Mouse (Mus musculus) heart, embryonic 16.5 days (tissue): ENCODE data around the gene 4930412O13Rik. TPM values are rescaled to one million over a fixed set of nuclear protein-coding genes. Genes with fewer than 3 reads are reported as not detected.
A peak's percentile ranks its signal among the peaks of the same experiment; 100 is the strongest.

ENCODE experiments used
- ATAC-seq: fragments of 200-750 bp; cut with Nextera tagmentation; replicated peaks from 2 replicates; pipeline ENCODE4 v1.8.0; 2017; ENCODE audit warnings: moderate number of reproducible peaks; ENCODE audit not compliant: insufficient read depth, low FRiP score; ENCODE audit errors: extremely low read depth
- H3K27ac ChIP-seq: fragments of 300-500 bp; sonication (generic); 2 replicates; pipeline ENCODE4 v1.5.1; 2014; ENCODE audit warnings: mild to moderate bottlenecking, low read length, control low read depth, moderate library complexity
- H3K27me3 ChIP-seq: fragments of 300-500 bp; sonication (generic); 2 replicates; pipeline ENCODE4 v1.6.1; 2014; ENCODE audit warnings: low read length, mixed read lengths; ENCODE audit not compliant: control insufficient read depth, insufficient read depth
- H3K36me3 ChIP-seq: fragments of 300-500 bp; sonication (generic); 2 replicates; pipeline ENCODE4 v1.6.1; 2014; ENCODE audit not compliant: control insufficient read depth, insufficient read depth
- H3K4me1 ChIP-seq: fragments of 300-500 bp; sonication (generic); 2 replicates; pipeline ENCODE4 v1.6.1; 2014; ENCODE audit warnings: low read length, mixed read lengths; ENCODE audit not compliant: control insufficient read depth, insufficient read depth
- H3K4me2 ChIP-seq: fragments of 300-500 bp; sonication (generic); 2 replicates; pipeline ENCODE4 v1.6.1; 2014; ENCODE audit warnings: low read depth, mild to moderate bottlenecking, control low read depth, low read length
- H3K4me3 ChIP-seq: fragments of 300-500 bp; sonication (generic); 2 replicates; pipeline ENCODE4 v1.5.1; 2014; ENCODE audit warnings: mild to moderate bottlenecking, control low read depth, low read length
- H3K9ac ChIP-seq: fragments of 300-500 bp; sonication (generic); 2 replicates; pipeline ENCODE4 v1.6.1; 2014; ENCODE audit warnings: low read length, control low read depth
- H3K9me3 ChIP-seq: fragments of 300-500 bp; sonication (generic); replicated peaks from 2 replicates; pipeline ENCODE4 v1.6.1; 2016; ENCODE audit warnings: low read length; ENCODE audit not compliant: control insufficient read depth
- WGBS: fragments of 180-500 bp; shearing (Covaris S2); extraction: QIAGEN DNeasy Blood & Tissue Kit; methylation state at CpG from one replicate; pipeline ENCODE4 v1.1.7; 2014; 5-methylcytosine and 5-hydroxymethylcytosine counted together
- polyA plus RNA-seq: library from polyadenylated mRNA; unstranded; fragments of >200 nt; fragmentation: Nextera tagmentation; extraction: Ambion mirVana; gene quantifications from 2 replicates; pipeline ENCODE4 v1.2.1, GENCODE M21; 2015

The 4930412O13Rik gene
- polyA plus RNA-seq, 1 experiment from 2014 or later, result not detected

DNA sequence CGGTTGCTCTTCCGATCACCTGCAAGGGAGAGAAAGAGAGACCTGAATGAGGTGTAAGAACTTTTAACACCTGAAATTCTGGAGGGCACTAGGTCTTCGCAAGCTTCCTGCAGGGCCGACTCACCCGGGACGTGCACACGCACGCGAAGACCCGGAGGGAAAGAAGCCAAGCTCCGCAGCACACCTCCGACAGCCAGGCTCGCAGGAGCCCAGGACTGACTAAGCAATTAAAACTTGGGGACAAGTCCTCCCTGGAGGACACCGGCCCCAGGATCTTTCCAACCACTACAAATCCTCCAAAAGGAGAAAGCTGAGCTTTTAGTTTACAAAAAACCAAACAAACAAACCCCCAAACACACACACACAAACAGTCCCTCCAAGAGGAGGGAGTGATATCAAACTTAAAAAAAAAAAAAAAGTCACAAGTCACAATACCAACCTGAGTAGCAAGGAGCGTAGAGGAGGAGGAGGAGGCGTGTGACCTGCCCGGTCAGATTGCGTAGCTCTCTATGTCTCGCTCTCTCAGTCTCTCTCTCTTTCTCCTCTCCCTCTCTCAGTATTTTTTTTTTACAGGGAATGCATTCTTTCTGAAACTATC is 3.0 kb upstream of the 4930412O13Rik start:
- H3K4me3 ChIP-seq, result peak overlapping the region; percentile 66
- no peaks in the 10 kb centered on the region for H3K9me3 ChIP-seq
- H3K36me3 ChIP-seq, result no peaks in the 10 kb centered on the region
- H3K4me2 ChIP-seq, result peak overlapping the region; percentile 95
- 1% methylated on average over 19 of the region's 19 CpGs for WGBS
- no peak for ATAC-seq
- peaks cover 21% of the 10 kb centered on the region for H3K4me1 ChIP-seq
- H3K9ac ChIP-seq, result peak overlapping the region; percentile 67
- H3K27ac ChIP-seq, result peak overlapping the region; percentile 48; the same call in 1 of the 2 replicates
- peaks cover 44% of the 10 kb centered on the region for H3K27me3 ChIP-seq

DNA sequence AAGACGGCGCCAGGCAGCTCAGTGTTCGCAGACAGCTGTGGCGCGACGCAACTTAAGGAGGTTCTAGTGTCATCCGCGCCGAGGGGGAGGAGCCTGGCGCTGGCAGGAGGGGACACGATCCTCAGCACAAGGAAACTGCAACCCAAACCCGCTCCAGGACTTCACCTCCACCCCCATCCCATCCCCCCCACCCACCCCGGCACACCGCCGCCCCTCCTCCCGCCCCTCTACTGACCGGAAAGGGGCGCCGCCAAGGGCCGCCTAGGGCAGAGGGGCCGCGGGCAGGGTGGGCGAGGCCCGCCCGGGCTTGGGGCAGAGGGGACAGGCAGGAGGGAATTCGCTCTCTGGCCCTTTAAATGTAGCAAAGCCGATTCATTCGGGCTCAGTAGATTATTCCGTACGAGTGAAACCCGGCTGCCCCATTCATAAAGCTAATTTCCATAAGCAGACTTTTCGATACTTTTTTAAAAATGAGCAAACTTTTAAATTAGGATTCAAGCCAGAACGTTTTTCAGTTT is 2.4 kb upstream of the 4930412O13Rik start:
- H3K27me3 ChIP-seq, result peaks cover 44% of the 10 kb centered on the region
- peak overlapping the region; percentile 63 for H3K9ac ChIP-seq
- peak overlapping the region; percentile 72 for H3K27ac ChIP-seq
- H3K4me2 ChIP-seq, result peak overlapping the region; percentile 95
- no peaks in the 10 kb centered on the region for H3K9me3 ChIP-seq
- ATAC-seq, result peak; percentile 26
- H3K4me3 ChIP-seq, result peak overlapping the region; percentile 66
- peaks cover 21% of the 10 kb centered on the region for H3K4me1 ChIP-seq
- no peaks in the 10 kb centered on the region for H3K36me3 ChIP-seq
- under 1% methylated on average over 33 of the region's 33 CpGs for WGBS

DNA sequence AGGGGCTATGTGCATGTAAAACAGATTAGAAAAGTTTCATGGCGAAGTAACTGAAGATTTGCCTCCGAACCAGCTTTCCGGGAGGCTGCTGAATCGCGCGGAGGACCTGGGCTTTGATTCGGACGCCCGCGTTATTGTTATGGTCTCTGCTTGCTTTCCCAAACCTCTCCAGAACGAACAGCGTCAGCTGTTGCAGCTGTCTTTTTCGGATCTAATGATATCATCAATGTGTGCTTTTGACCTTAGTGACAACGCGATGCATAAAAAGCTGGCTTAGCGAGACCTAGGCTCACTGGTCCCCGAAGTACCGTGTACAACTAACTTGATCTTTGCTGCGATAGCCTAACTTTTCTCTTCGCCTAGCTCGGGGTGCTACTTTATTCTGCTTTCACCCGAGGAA is 2.0 kb upstream of the 4930412O13Rik start:
- peak overlapping the region; percentile 72; the same call in 1 of the 2 replicates for H3K27ac ChIP-seq
- H3K9me3 ChIP-seq, result no peaks in the 10 kb centered on the region
- H3K9ac ChIP-seq, result peak overlapping the region; percentile 63
- under 1% methylated on average over 22 of the region's 22 CpGs for WGBS
- peak overlapping the region; percentile 95 for H3K4me2 ChIP-seq
- H3K27me3 ChIP-seq, result peaks cover 42% of the 10 kb centered on the region
- H3K4me3 ChIP-seq, result peak overlapping the region; percentile 66
- no peak for ATAC-seq
- peaks cover 21% of the 10 kb centered on the region for H3K4me1 ChIP-seq
- H3K36me3 ChIP-seq, result no peaks in the 10 kb centered on the region

DNA sequence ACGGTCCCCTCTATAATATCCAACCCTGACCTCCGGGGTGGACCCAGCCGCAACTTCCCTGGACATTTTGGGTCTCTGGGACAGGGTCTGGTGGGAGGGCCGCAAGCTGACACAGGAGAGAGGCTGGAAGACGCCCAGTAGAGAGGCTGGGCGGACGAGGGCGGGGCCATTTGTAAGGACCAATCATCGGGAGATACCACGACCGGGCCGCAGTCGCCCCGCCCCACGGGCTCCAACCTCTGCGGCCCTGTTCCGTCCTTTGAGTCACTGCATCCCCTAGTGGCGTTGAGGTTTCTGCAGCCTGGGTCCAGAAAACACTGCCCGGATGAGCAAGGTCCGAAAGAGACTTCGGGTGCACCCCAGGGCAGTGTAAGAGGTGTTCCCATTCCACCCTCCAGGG is 1.6 kb upstream of the 4930412O13Rik start:
- Histone ChIP-seq H3K9me3 (no peaks in the 10 kb centered on the region), H3K4me3 (peak overlapping the region; percentile 66), H3K4me2 (peak overlapping the region; percentile 95), H3K9ac (peak overlapping the region; percentile 28; the same call in 1 of the 2 replicates), H3K27ac (peak overlapping the region; percentile 12; the same call in 1 of the 2 replicates), H3K27me3 (peaks cover 42% of the 10 kb centered on the region), H3K36me3 (no peaks in the 10 kb centered on the region), H3K4me1 (peaks cover 21% of the 10 kb centered on the region)
- peak; percentile 96 for ATAC-seq
- WGBS, result under 1% methylated on average over 21 of the region's 21 CpGs

DNA sequence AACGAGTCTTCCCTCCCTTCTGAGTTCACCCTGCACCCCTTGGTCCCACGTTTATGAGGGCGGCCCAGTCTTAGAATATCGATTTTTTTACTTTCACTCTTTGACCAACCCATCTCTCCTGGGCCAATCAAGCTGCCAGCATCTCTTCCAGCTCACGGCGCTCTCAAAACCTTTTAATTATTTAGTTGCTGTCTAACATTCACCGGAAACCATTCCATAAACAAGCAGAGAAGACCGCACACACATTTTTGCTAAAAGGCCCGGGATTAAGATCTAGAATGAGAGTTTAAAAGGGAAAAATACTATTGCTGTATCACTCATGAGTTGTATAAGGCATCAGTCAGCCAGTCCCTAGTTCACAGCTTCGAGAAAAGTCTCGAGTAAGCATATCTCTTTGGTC is 781 bp upstream of the 4930412O13Rik start:
- no peak overlapping the region for H3K9ac ChIP-seq
- H3K4me1 ChIP-seq, result peaks cover 21% of the 10 kb centered on the region
- no peaks in the 10 kb centered on the region for H3K36me3 ChIP-seq
- H3K27me3 ChIP-seq, result peaks cover 47% of the 10 kb centered on the region
- peak overlapping the region; percentile 66 for H3K4me3 ChIP-seq
- peak overlapping the region; percentile 95 for H3K4me2 ChIP-seq
- WGBS, result 11% methylated on average over 11 of the region's 11 CpGs
- no peaks in the 10 kb centered on the region for H3K9me3 ChIP-seq
- no peak overlapping the region for H3K27ac ChIP-seq
- no peak for ATAC-seq

DNA sequence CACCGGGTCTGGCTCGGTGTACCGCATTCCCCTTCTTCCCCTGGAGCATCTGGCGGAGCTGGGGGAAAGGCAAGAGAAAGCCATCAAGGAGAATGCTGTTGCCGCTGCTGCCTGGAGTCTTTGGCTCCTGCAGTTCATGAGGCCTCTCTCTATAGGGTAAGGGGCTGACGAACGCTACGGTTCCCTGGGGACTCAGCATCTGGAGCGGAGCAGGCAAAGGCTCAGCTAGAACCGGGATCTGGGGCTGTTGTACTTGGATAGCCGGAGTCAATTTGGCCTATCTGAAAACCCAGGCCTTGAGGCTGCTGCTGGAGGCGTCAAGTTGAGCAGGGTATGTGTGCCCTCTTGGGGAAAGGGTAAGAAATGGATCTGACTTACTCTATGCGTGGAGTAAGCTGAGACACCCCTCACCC is 565 bp downstream of the 4930412O13Rik start:
- Histone ChIP-seq H3K9ac (no peak overlapping the region; the same call in 1 of the 2 replicates), H3K4me1 (peaks cover 21% of the 10 kb centered on the region), H3K4me2 (peak overlapping the region; percentile 61), H3K4me3 (peak overlapping the region; percentile 36), H3K27ac (no peak overlapping the region), H3K27me3 (peaks cover 50% of the 10 kb centered on the region), H3K36me3 (no peaks in the 10 kb centered on the region), H3K9me3 (no peaks in the 10 kb centered on the region)
- no peak for ATAC-seq
- WGBS, result 4% methylated on average over 12 of the region's 13 CpGs

DNA sequence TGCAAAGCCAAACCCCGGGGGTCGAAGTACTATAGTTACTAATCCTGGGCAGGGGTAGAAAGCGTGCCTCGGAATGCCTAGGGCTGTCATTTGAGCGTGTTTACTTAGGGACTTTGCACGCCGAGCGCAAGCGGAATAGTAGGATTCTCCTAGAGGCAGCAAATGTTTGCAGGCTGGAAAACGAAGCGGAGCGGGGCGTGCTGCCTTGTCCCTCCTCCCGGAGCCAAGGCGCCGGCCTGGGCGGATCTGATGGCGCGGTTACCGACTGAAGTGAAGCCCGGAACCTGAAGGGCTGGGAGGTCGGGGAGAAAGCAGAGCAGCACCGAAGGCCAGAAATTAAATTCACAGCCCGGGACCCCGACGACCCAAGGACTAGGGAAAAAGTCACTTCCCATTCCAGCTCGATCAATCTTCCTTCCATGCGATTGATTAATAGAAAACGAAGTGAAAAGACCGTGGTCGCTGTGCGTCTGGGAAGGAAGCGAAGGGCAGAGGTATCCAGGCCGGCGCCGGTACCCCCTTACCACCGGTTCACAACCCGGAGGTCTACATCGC is 1.4 kb downstream of the 4930412O13Rik start:
- no peak overlapping the region for H3K9ac ChIP-seq
- peaks cover 56% of the 10 kb centered on the region for H3K27me3 ChIP-seq
- H3K36me3 ChIP-seq, result no peaks in the 10 kb centered on the region
- no peak overlapping the region for H3K27ac ChIP-seq
- peak overlapping the region; percentile 42 for H3K4me3 ChIP-seq
- peaks cover 18% of the 10 kb centered on the region for H3K4me1 ChIP-seq
- H3K9me3 ChIP-seq, result no peaks in the 10 kb centered on the region
- ATAC-seq, result no peak
- 1% methylated on average over 39 of the region's 39 CpGs for WGBS
- H3K4me2 ChIP-seq, result peak overlapping the region; percentile 61

DNA sequence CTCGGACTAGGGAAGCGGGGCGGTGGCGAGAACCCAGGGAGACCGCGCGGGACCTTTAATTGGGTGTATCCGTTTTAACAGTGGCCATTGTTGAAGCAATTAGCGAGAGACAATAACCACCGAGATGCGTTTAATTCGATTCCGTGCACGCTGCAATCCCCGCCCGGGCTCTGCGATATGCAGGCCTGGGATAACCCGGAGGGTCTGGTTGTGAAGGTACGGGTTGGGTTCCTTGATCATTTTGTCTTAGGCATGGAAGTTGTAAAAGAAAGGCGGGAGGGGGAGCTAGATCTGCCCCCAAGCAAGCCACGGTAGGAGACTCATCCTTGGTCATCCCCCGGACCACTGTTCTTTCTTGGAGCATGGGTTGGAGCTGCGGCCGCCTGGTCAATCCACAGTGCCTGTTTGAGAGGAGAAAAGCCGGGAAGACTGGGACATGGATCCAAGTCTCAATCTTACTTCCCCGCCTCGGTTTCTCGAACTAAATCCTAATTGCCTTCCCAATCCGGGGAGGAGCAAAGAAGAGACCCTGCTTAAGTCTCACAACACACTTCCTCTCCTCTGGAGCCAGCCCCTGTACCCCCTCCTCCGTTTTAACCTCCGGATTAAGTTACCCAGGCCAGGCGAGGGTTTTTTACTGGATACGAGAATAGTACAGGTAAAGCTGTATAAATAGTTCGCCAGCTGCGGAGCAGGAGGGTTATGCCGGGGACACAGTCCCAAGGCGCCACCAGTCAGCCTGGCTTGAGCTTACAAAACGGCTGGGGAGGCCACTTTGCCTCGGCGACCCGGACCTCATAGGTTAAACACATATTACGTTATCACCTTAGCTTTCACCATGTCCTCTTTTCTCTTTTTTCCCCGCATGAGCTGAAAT is 2.1 kb downstream of the 4930412O13Rik start:
- under 1% methylated on average over 43 of the region's 43 CpGs for WGBS
- Histone ChIP-seq H3K9ac (no peak overlapping the region), H3K9me3 (no peaks in the 10 kb centered on the region), H3K27me3 (peaks cover 62% of the 10 kb centered on the region), H3K27ac (no peak overlapping the region), H3K4me3 (peak overlapping the region; percentile 42), H3K36me3 (no peaks in the 10 kb centered on the region), H3K4me1 (peaks cover 15% of the 10 kb centered on the region), H3K4me2 (peak overlapping the region; percentile 61)
- no peak for ATAC-seq
